Mouse (Mus musculus) stomach, postnatal 0 days (tissue): ENCODE results near the gene Pgf. TPM values are rescaled to one million over a fixed set of nuclear protein-coding genes. Genes with fewer than 3 reads are reported as not detected.

Source experiments
- ATAC-seq: fragments of 200-750 bp; cut with Nextera tagmentation; 2 replicates; pipeline ENCODE4 v1.8.0; 2017; ENCODE audit not compliant: low FRiP score, low TSS enrichment
- DNase-seq: peaks from one replicate; pipeline ENCODE4 v3.0.0-alpha.2; 2016; ENCODE audit warnings: low spot score
- H3K27ac ChIP-seq: fragments of 300-500 bp; sonication (generic); replicated peaks from 2 replicates; pipeline ENCODE4 v1.5.1; 2014; ENCODE audit warnings: mild to moderate bottlenecking, control low read depth
- H3K27me3 ChIP-seq: fragments of 300-500 bp; sonication (generic); 2 replicates; pipeline ENCODE4 v1.6.1; 2014; ENCODE audit warnings: low read length; ENCODE audit not compliant: control insufficient read depth, insufficient read depth
- H3K36me3 ChIP-seq: fragments of 300-500 bp; sonication (generic); 2 replicates; pipeline ENCODE4 v1.6.1; 2014; ENCODE audit warnings: low read length, mixed read lengths; ENCODE audit not compliant: control insufficient read depth, insufficient read depth
- H3K4me1 ChIP-seq: fragments of 300-500 bp; sonication (generic); replicated peaks from 2 replicates; pipeline ENCODE4 v1.6.1; 2014; ENCODE audit warnings: antibody characterized with exemption; ENCODE audit not compliant: control insufficient read depth, insufficient read depth
- H3K4me2 ChIP-seq: fragments of 300-500 bp; sonication (generic); replicated peaks from 2 replicates; pipeline ENCODE4 v1.6.1; 2014; ENCODE audit warnings: low read depth, mild to moderate bottlenecking, control low read depth, moderate library complexity
- H3K4me3 ChIP-seq: fragments of 300-500 bp; sonication (generic); 2 replicates; pipeline ENCODE4 v1.5.1; 2014; ENCODE audit warnings: low read depth, low read length, control low read depth
- H3K9ac ChIP-seq: fragments of 300-500 bp; sonication (generic); 2 replicates; pipeline ENCODE4 v1.6.1; 2014; ENCODE audit warnings: mild to moderate bottlenecking, low read length, control low read depth, mixed read lengths
- H3K9me3 ChIP-seq: fragments of 300-500 bp; sonication (generic); 2 replicates; pipeline ENCODE4 v1.6.1; 2016; ENCODE audit warnings: low read length; ENCODE audit not compliant: control insufficient read depth
- CTCF ChIP-seq: IDR thresholded peaks from 2 replicates; pipeline ENCODE4 v1.5.1; 2016; ENCODE audit warnings: antibody characterized with exemption, low read depth, mild to moderate bottlenecking, moderate library complexity
- EP300 ChIP-seq: optimal IDR thresholded peaks from 2 replicates; pipeline ENCODE3; 2016; ENCODE audit warnings: antibody characterized with exemption
- WGBS: fragments of 180-500 bp; shearing (Covaris S2); extraction: QIAGEN DNeasy Blood & Tissue Kit; methylation state at CpG from one replicate; pipeline ENCODE4 v1.1.7; 2014; 5-methylcytosine and 5-hydroxymethylcytosine counted together
- polyA plus RNA-seq: library from polyadenylated mRNA; unstranded; fragments of >200 nt; fragmentation: Nextera tagmentation; extraction: Ambion mirVana; gene quantifications from 2 replicates; pipeline ENCODE4 v1.2.1, GENCODE M21; 2015

Pgf gene
- polyA plus RNA-seq, 1 experiment from 2014 or later: 3.5 TPM

- WGBS: 20% methylated on average over 4 of the region's 4 CpGs
Observed at GRCm38 (mm10) chr12:85142803-85143202, 34.8 kb downstream of the Pgf start.

GRCm38 (mm10) chr12:85141096-85141495 lies 36.5 kb downstream of the Pgf start:
- no peak for DNase-seq
- Histone ChIP-seq H3K9me3 (no peaks in the 10 kb centered on the region), H3K27me3 (no peaks in the 10 kb centered on the region), H3K36me3 (no peaks in the 10 kb centered on the region), H3K9ac (no peak overlapping the region), H3K4me2 (no peak overlapping the region), H3K4me3 (no peak overlapping the region), H3K27ac (no peak overlapping the region), H3K4me1 (no peaks in the 10 kb centered on the region)
- no peak for ATAC-seq
- 82% methylated on average over 6 of the region's 6 CpGs for WGBS
- TF ChIP-seq CTCF: no peak
- TF ChIP-seq EP300: no peak

More at GRCm38 (mm10) chr12:85142803-85143202, 34.8 kb downstream of the Pgf start:
- peak; percentile 76 for ATAC-seq
- H3K27me3 ChIP-seq: no peaks in the 10 kb centered on the region
- H3K27ac ChIP-seq: no peak overlapping the region
- no peak overlapping the region for H3K4me3 ChIP-seq
- H3K9me3 ChIP-seq: no peaks in the 10 kb centered on the region
- peak; percentile 85 for DNase-seq
- no peak for TF ChIP-seq EP300
- peak; percentile 96 for TF ChIP-seq CTCF
- H3K4me2 ChIP-seq: no peak overlapping the region
- H3K9ac ChIP-seq: no peak overlapping the region
- no peaks in the 10 kb centered on the region for H3K4me1 ChIP-seq
- H3K36me3 ChIP-seq: no peaks in the 10 kb centered on the region

- Histone ChIP-seq H3K27ac (no peak overlapping the region), H3K4me1 (no peaks in the 10 kb centered on the region), H3K9ac (no peak overlapping the region), H3K27me3 (no peaks in the 10 kb centered on the region), H3K36me3 (no peaks in the 10 kb centered on the region), H3K4me2 (no peak overlapping the region), H3K9me3 (no peaks in the 10 kb centered on the region), H3K4me3 (no peak overlapping the region)
- WGBS: 37% methylated on average over 18 of the region's 18 CpGs
- ATAC-seq (no peak), DNase-seq (no peak)
- TF ChIP-seq EP300 (no peak), CTCF (no peak)
Observed at GRCm38 (mm10) chr12:85140036-85140701, 37.4 kb downstream of the Pgf start.

GRCm38 (mm10) chr12:85136627-85137026 lies 41.0 kb downstream of the Pgf start:
- H3K27ac ChIP-seq: no peak overlapping the region
- no peak for ATAC-seq

GRCm38 (mm10) chr12:85135513-85136470 lies 41.8 kb downstream of the Pgf start:
- no peak overlapping the region for H3K4me2 ChIP-seq
- H3K36me3 ChIP-seq: peaks cover 23% of the 10 kb centered on the region
- H3K4me3 ChIP-seq: no peak overlapping the region
- no peak overlapping the region for H3K9ac ChIP-seq
- no peaks in the 10 kb centered on the region for H3K4me1 ChIP-seq
- no peak for ATAC-seq
- no peaks in the 10 kb centered on the region for H3K27me3 ChIP-seq
- H3K27ac ChIP-seq: no peak overlapping the region
- H3K9me3 ChIP-seq: no peaks in the 10 kb centered on the region
- no peak for DNase-seq
- 78% methylated on average over 19 of the region's 19 CpGs for WGBS
- no peak for TF ChIP-seq CTCF
- TF ChIP-seq EP300: no peak

More at GRCm38 (mm10) chr12:85136627-85137026, 41.0 kb downstream of the Pgf start:
- Histone ChIP-seq H3K4me2 (no peak overlapping the region), H3K36me3 (peaks cover 20% of the 10 kb centered on the region), H3K27me3 (no peaks in the 10 kb centered on the region), H3K9me3 (no peaks in the 10 kb centered on the region), H3K4me1 (no peaks in the 10 kb centered on the region), H3K9ac (no peak overlapping the region), H3K4me3 (no peak overlapping the region)
- WGBS: 67% methylated on average over 4 of the region's 4 CpGs
- TF ChIP-seq EP300 (no peak), CTCF (peak; percentile 33; the same call in 1 of the 2 replicates)
- DNase-seq: no peak
